Mouse (Mus musculus) stomach, embryonic 14.5 days (tissue): ENCODE results near the gene Rgl1. TPM values are rescaled to one million over a fixed set of nuclear protein-coding genes. Genes with fewer than 3 reads are reported as not detected.

Source experiments
- ATAC-seq: fragments of 200-750 bp; cut with Nextera tagmentation; 2 replicates; pipeline ENCODE4 v1.8.0; 2017; ENCODE audit warnings: low read depth, moderate TSS enrichment; ENCODE audit not compliant: insufficient number of reproducible peaks, insufficient read depth, low FRiP score
- H3K27ac ChIP-seq: fragments of 300-500 bp; sonication (generic); 2 replicates; pipeline ENCODE4 v1.5.1; 2014; ENCODE audit warnings: mild to moderate bottlenecking, low read length, moderate library complexity, mixed read lengths
- H3K27me3 ChIP-seq: fragments of 300-500 bp; sonication (generic); 2 replicates; pipeline ENCODE4 v1.6.1; 2014; ENCODE audit warnings: low read length, control low read depth, mixed read lengths; ENCODE audit not compliant: control insufficient read depth, insufficient read depth
- H3K36me3 ChIP-seq: fragments of 300-500 bp; sonication (generic); 2 replicates; pipeline ENCODE4 v1.6.1; 2014; ENCODE audit warnings: mild to moderate bottlenecking, control low read depth, low read length, moderate library complexity, mixed read lengths; ENCODE audit not compliant: control insufficient read depth, insufficient read depth
- H3K4me1 ChIP-seq: fragments of 300-500 bp; sonication (generic); 2 replicates; pipeline ENCODE4 v1.6.1; 2014; ENCODE audit warnings: low read length, control low read depth, mixed read lengths; ENCODE audit not compliant: control insufficient read depth, insufficient read depth
- H3K4me2 ChIP-seq: fragments of 300-500 bp; sonication (generic); replicated peaks from 2 replicates; pipeline ENCODE4 v1.6.1; 2014; ENCODE audit warnings: low read depth, low read length, control low read depth
- H3K4me3 ChIP-seq: fragments of 300-500 bp; sonication (generic); 2 replicates; pipeline ENCODE4 v1.5.1; 2014; ENCODE audit warnings: low read depth, low read length, control low read depth
- H3K9ac ChIP-seq: fragments of 300-500 bp; sonication (generic); replicated peaks from 2 replicates; pipeline ENCODE4 v1.6.1; 2014; ENCODE audit warnings: low read depth, mild to moderate bottlenecking, control low read depth, low read length, moderate library complexity, mixed read lengths
- H3K9me3 ChIP-seq: fragments of 300-500 bp; sonication (generic); 2 replicates; pipeline ENCODE4 v1.6.1; 2016; ENCODE audit warnings: low read depth, low read length, control low read depth; ENCODE audit not compliant: control insufficient read depth
- whole genome bisulfite sequencing: fragments of 180-500 bp; shearing (Covaris S2); extraction: QIAGEN DNeasy Blood & Tissue Kit; methylation state at CpG from one replicate; pipeline ENCODE4 v1.1.7; 2014; 5-methylcytosine and 5-hydroxymethylcytosine counted together
- polyA plus RNA-seq: library from polyadenylated mRNA; unstranded; fragments of >200 nt; fragmentation: Nextera tagmentation; extraction: Ambion mirVana; gene quantifications from 2 replicates; pipeline ENCODE4 v1.2.1, GENCODE M21; 2014

Rgl1 gene
- polyA plus RNA-seq, 1 experiment from 2014 or later = 61.2 TPM

GRCm38 (mm10) chr1:152617745-152618342, 148.3 kb downstream of the Rgl1 start:
- ATAC-seq = no peak
- Histone ChIP-seq H3K36me3 (peaks cover 5% of the 10 kb centered on the region; the same call in 1 of the 2 replicates), H3K4me2 (no peak overlapping the region), H3K27ac (0 out of 2 replicates have a peak overlapping the region, but pooled peaks have one; percentile 4), H3K4me1 (peaks cover 18% of the 10 kb centered on the region; the same call in 1 of the 2 replicates), H3K9me3 (0 out of 2 replicates have a peak, but pooled peaks cover 4% of the 10 kb centered on the region), H3K27me3 (no peaks in the 10 kb centered on the region), H3K4me3 (no peak overlapping the region), H3K9ac (no peak overlapping the region)
- WGBS = 64% methylated on average over 10 of the region's 10 CpGs

DNA sequence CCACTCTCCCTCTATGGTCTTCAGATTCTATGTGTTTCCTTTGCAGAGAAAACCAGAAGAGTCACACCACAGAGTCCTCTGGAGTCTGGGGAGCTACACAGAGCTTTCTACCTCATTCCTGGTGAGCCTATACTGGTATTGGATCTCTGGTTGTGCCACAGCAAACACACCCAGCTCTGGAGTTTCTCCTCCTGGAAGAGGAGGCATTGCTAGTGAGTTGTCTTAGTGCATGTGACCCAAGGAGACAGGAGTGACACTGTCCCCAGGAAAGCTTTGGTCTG, 149.4 kb downstream of the Rgl1 start:
- H3K27ac ChIP-seq = no peak overlapping the region
- 0 out of 2 replicates have a peak, but pooled peaks cover 4% of the 10 kb centered on the region for H3K9me3 ChIP-seq
- peaks cover 10% of the 10 kb centered on the region; the same call in 1 of the 2 replicates for H3K36me3 ChIP-seq
- no peaks in the 10 kb centered on the region for H3K27me3 ChIP-seq
- no peak overlapping the region for H3K4me2 ChIP-seq
- no peak overlapping the region for H3K4me3 ChIP-seq
- no peak for ATAC-seq
- H3K9ac ChIP-seq = no peak overlapping the region
- peaks cover 7% of the 10 kb centered on the region; the same call in 1 of the 2 replicates for H3K4me1 ChIP-seq

- peaks cover 6% of the 10 kb centered on the region; the same call in 1 of the 2 replicates for H3K4me1 ChIP-seq
- H3K27me3 ChIP-seq = no peaks in the 10 kb centered on the region
- no peak overlapping the region for H3K4me2 ChIP-seq
- H3K27ac ChIP-seq = no peak overlapping the region
- peaks cover 11% of the 10 kb centered on the region; the same call in 1 of the 2 replicates for H3K36me3 ChIP-seq
- H3K9ac ChIP-seq = no peak overlapping the region
- 80% methylated on average over 10 of the region's 10 CpGs for WGBS
- H3K4me3 ChIP-seq = no peak overlapping the region
- ATAC-seq = no peak
- H3K9me3 ChIP-seq = 0 out of 2 replicates have a peak, but pooled peaks cover 4% of the 10 kb centered on the region
These were observed 150.0 kb downstream of the Rgl1 start for GRCm38 (mm10) chr1:152615987-152616776.

DNA sequence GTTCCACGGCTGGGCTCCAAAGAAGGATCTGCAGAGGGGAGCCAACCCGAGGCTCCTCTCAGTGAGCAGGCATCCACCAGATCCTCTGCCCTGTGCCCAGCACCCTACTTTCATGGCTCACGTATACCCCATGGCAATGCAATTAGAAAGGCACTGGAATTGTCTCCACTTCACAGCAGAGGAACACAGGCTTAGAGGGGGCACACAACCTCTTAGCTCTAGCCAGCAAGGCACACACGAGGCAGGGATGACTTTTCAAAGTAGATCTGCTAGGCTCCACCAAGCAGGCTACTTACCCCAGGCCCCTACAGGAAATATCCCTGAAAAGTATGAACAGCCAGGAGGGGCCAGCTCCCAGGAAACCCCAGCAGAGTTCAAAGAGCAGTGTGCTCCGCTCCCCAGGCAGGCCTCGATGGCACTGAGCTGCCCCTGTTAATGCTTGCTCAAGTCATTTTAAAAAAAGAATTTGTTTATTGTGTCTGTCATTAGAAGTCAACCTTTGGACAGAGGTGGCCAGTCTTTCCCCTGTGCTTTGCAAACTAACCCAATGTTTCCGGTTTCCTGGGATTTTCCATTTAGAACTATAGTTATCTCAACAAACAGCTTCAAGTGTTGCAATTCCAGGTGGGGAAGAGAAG, 151.3 kb downstream of the Rgl1 start:
- Histone ChIP-seq H3K4me3 (no peak overlapping the region), H3K36me3 (peaks cover 11% of the 10 kb centered on the region; the same call in 1 of the 2 replicates), H3K9me3 (0 out of 2 replicates have a peak, but pooled peaks cover 4% of the 10 kb centered on the region), H3K9ac (no peak overlapping the region), H3K27me3 (no peaks in the 10 kb centered on the region), H3K27ac (no peak overlapping the region), H3K4me1 (peaks cover 5% of the 10 kb centered on the region; the same call in 1 of the 2 replicates), H3K4me2 (no peak overlapping the region)
- WGBS = 57% methylated on average over 7 of the region's 7 CpGs
- ATAC-seq = no peak

DNA sequence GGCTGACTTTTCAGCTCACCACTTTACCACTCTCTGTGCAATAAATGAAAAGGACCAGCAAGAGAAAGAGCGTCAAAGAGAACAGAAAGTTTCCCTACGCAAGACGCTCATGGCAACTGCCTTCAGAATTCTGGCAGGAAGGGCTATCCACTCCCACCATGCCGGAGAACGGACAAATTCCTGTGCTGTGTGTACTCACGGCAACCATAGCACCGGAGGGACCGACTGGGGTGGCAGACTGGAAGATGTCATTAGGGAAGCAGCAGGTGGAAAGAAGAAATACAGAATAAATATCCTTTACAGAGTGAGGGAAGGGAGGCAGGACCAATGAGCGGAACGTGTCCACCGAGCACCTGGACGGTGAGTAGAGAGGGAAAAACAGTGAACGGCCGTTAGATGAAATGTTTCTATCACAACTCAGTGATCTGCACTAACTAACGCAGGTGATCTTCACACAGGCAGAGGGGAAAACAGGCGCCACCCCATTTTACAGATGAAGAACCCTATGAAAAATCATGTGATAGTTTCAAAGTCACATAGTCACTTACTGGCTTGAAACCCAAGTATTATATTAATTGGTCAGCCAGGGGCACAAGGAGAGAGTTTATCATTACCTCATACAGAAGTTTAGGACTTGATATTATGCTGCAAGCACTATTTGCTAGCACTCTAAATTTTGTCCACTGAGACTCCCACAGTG, 152.8 kb downstream of the Rgl1 start:
- H3K27ac ChIP-seq = peak overlapping the region; percentile 61; the same call in 1 of the 2 replicates
- no peak overlapping the region for H3K4me2 ChIP-seq
- no peaks in the 10 kb centered on the region for H3K9me3 ChIP-seq
- no peaks in the 10 kb centered on the region for H3K27me3 ChIP-seq
- ATAC-seq = no peak
- peaks cover 2% of the 10 kb centered on the region; the same call in 1 of the 2 replicates for H3K4me1 ChIP-seq
- H3K9ac ChIP-seq = no peak overlapping the region
- peaks cover 11% of the 10 kb centered on the region; the same call in 1 of the 2 replicates for H3K36me3 ChIP-seq
- H3K4me3 ChIP-seq = no peak overlapping the region
- WGBS = 87% methylated on average over 16 of the region's 16 CpGs

- Histone ChIP-seq H3K4me3 (no peak overlapping the region), H3K4me2 (no peak overlapping the region), H3K36me3 (peaks cover 11% of the 10 kb centered on the region; the same call in 1 of the 2 replicates), H3K9ac (no peak overlapping the region), H3K4me1 (peaks cover 2% of the 10 kb centered on the region; the same call in 1 of the 2 replicates), H3K27me3 (no peaks in the 10 kb centered on the region), H3K27ac (peak overlapping the region; percentile 61; the same call in 1 of the 2 replicates), H3K9me3 (no peaks in the 10 kb centered on the region)
- no peak for ATAC-seq
- WGBS = 77% methylated on average over 12 of the region's 12 CpGs
These were observed 153.5 kb downstream of the Rgl1 start for GRCm38 (mm10) chr1:152612535-152613157.

- Histone ChIP-seq H3K27me3 (no peaks in the 10 kb centered on the region), H3K4me2 (no peak overlapping the region), H3K9ac (no peak overlapping the region), H3K4me1 (peaks cover 2% of the 10 kb centered on the region; the same call in 1 of the 2 replicates), H3K36me3 (peaks cover 10% of the 10 kb centered on the region; the same call in 1 of the 2 replicates), H3K9me3 (no peaks in the 10 kb centered on the region), H3K27ac (no peak overlapping the region), H3K4me3 (no peak overlapping the region)
- WGBS = 83% methylated on average over 10 of the region's 10 CpGs
- ATAC-seq = no peak
These were observed 156.6 kb downstream of the Rgl1 start for GRCm38 (mm10) chr1:152609547-152609946.
